Mouse (Mus musculus) right cerebral cortex, postnatal 36 days (tissue): Measurements from ENCODE around the gene Rnf183.
A peak's percentile ranks its signal among the peaks of the same experiment; 100 is the strongest.
"Not testable (repeated sequence)": the region's sequence is repeated elsewhere in the genome, so short reads cannot be mapped to it uniquely, and the experiment has no call there.

Experiments used
- DNase-seq, 2 experiments: peaks; one replicate each; pipeline ENCODE4 v3.0.0; 2022; ENCODE audit warnings: low spot score in 2 of 2, mixed read lengths in 1 of 2

The Rnf183 gene

GRCm38 (mm10) chr4:62435081-62435480 lies at the start of gene Rnf183:
Gene Rnf183 (minus strand): TSS chr4:62435252.
- DNase-seq = no peak

- DNase-seq = no peak
Observed at GRCm38 (mm10) chr4:62480709-62481605, 45.9 kb upstream of the Rnf183 start.

GRCm38 (mm10) chr4:62479937-62480708 lies 45.1 kb upstream of the Rnf183 start, which contains the start of gene Bspry:
Gene Bspry (plus strand): TSS chr4:62480053.
- DNase-seq = no peak

- DNase-seq = not testable (repeated sequence)
Observed at GRCm38 (mm10) chr4:62479593-62479936, 44.5 kb upstream of the Rnf183 start.

- DNase-seq = no peak
Observed at GRCm38 (mm10) chr4:62477542-62478244, 42.6 kb upstream of the Rnf183 start.

GRCm38 (mm10) chr4:62475793-62476192 lies 40.7 kb upstream of the Rnf183 start:
- DNase-seq = no peak

GRCm38 (mm10) chr4:62475131-62475530 lies 40.1 kb upstream of the Rnf183 start:
- no peak for DNase-seq

- peak in 1 of 2 experiments; percentile 45 for DNase-seq
Observed at GRCm38 (mm10) chr4:62472071-62472470, 37.0 kb upstream of the Rnf183 start.

- DNase-seq = peak; percentile 72
Observed at GRCm38 (mm10) chr4:62470598-62471051, 35.6 kb upstream of the Rnf183 start, which contains the start of gene Wdr31. Gene Wdr31 (minus strand): TSS chr4:62470896.

- DNase-seq = no peak
Observed at GRCm38 (mm10) chr4:62468158-62468557, 33.1 kb upstream of the Rnf183 start.

- DNase-seq = no peak
Observed at GRCm38 (mm10) chr4:62463124-62463523, 28.1 kb upstream of the Rnf183 start.

GRCm38 (mm10) chr4:62460348-62460747 lies 25.3 kb upstream of the Rnf183 start:
- DNase-seq = no peak

GRCm38 (mm10) chr4:62459081-62459480 lies 24.0 kb upstream of the Rnf183 start:
- DNase-seq = peak; percentile 39 to 72

GRCm38 (mm10) chr4:62454995-62455394 lies 19.9 kb upstream of the Rnf183 start:
- DNase-seq = no peak

GRCm38 (mm10) chr4:62440986-62441385 lies 5.9 kb upstream of the Rnf183 start:
- DNase-seq = no peak

GRCm38 (mm10) chr4:62440544-62440943 lies 5.5 kb upstream of the Rnf183 start:
- DNase-seq = no peak

- no peak for DNase-seq
Observed at GRCm38 (mm10) chr4:62439793-62440192, 4.7 kb upstream of the Rnf183 start.

GRCm38 (mm10) chr4:62437871-62438270 lies 2.8 kb upstream of the Rnf183 start:
- DNase-seq = no peak

GRCm38 (mm10) chr4:62437256-62437778 lies 2.3 kb upstream of the Rnf183 start:
- no peak for DNase-seq

- DNase-seq = no peak
Observed at GRCm38 (mm10) chr4:62433939-62434870, 847 bp downstream of the Rnf183 start.
